Mouse (Mus musculus) spleen, postnatal 14 days (tissue): Measurements from ENCODE around the gene Olfr711.
"Not testable (repeated sequence)": the region's sequence is repeated elsewhere in the genome, so short reads cannot be mapped to it uniquely, and the experiment has no call there.

ENCODE experiments used
- DNase-seq, 2 experiments: peaks; one replicate each; pipeline ENCODE4 v3.0.0; 2021 to 2022; ENCODE audit warnings: low spot score in 2 of 2

The Olfr711 gene

GRCm38 (mm10) chr7:106975353-106975752, at the start of gene Olfr711:
TSS of gene Olfr711 (minus strand) at chr7:106975453.
- no peak for DNase-seq

- no peak for DNase-seq
Measured at GRCm38 (mm10) chr7:107005972-107006371, 30.7 kb upstream of the Olfr711 start, which contains the start of gene Olfr2. TSS of gene Olfr2 (minus strand) at chr7:107006072.

GRCm38 (mm10) chr7:107004169-107004568, 28.9 kb upstream of the Olfr711 start:
- DNase-seq: no peak

GRCm38 (mm10) chr7:107000798-107001197, 25.5 kb upstream of the Olfr711 start:
- no peak for DNase-seq

GRCm38 (mm10) chr7:106985236-106985635, 10.0 kb upstream of the Olfr711 start:
- no peak for DNase-seq

- not testable (repeated sequence) for DNase-seq
Measured at GRCm38 (mm10) chr7:106967503-106967902, 7.8 kb downstream of the Olfr711 start.

- no peak for DNase-seq
Measured at GRCm38 (mm10) chr7:106963837-106964236, 11.4 kb downstream of the Olfr711 start, which contains the start of gene Olfr6. TSS of gene Olfr6 (minus strand) at chr7:106963937.

- no peak for DNase-seq
Measured at GRCm38 (mm10) chr7:106948212-106948611, 27.0 kb downstream of the Olfr711 start, which contains the start of gene Olfr710. TSS of gene Olfr710 (minus strand) at chr7:106948312.

GRCm38 (mm10) chr7:106932119-106932518, 43.1 kb downstream of the Olfr711 start, which contains the start of gene Olfr709-ps1:
TSS of gene Olfr709-ps1 (minus strand) at chr7:106932219.
- DNase-seq: no peak

- DNase-seq: peak in 1 of 2 experiments; percentile 7
Measured at GRCm38 (mm10) chr7:106920961-106921360, 54.3 kb downstream of the Olfr711 start.
